Mouse (Mus musculus) testis, adult 2 months (tissue): ENCODE measurements around the gene Rad51b.

Source experiments
- CTCF ChIP-seq: fragments of 200-500 bp; IDR thresholded peaks from 2 replicates; pipeline ENCODE4 v1.5.1; 2012; ENCODE audit warnings: low read depth, mild to moderate bottlenecking, inconsistent platforms, low read length, moderate library complexity; ENCODE audit not compliant: control insufficient read depth, insufficient read depth, insufficient replicate concordance
- POLR2A ChIP-seq: fragments of 200-500 bp; IDR thresholded peaks from 2 replicates; pipeline ENCODE4 v1.6.1; 2012; ENCODE audit warnings: low read depth, mild to moderate bottlenecking, inconsistent platforms, low read length, moderate library complexity; ENCODE audit not compliant: control insufficient read depth

- TF ChIP-seq CTCF (no peak), POLR2A (no peak)
These were observed 142.9 kb downstream of the Rad51b start for GRCm38 (mm10) chr12:79439961-79440360.
